Mouse (Mus musculus): Measurements from ENCODE around the gene Atp2b1. TPM values are rescaled to one million over a fixed set of nuclear protein-coding genes. Genes with fewer than 3 reads are reported as not detected.
A peak's percentile ranks its signal among the peaks of the same experiment; 100 is the strongest.

The Atp2b1 gene
- 10 to 100 TPM; 41.6 to 49.3 TPM for total RNA-seq (2021)
- 2.6 and 3.1 TPM in 2 replicates for polyA plus RNA-seq (2012; rRNA removed)
- long read RNA-seq, full-length matches to known transcripts: 3 of 17 reads
- long read RNA-seq, partial matches to known transcripts: 1 of 17 reads
- long read RNA-seq, other reads (novel, unspliced or antisense): 13 of 17 reads

GRCm38 (mm10) chr10:98913961-98914809 is at the start of gene Atp2b1:
Atp2b1 (plus strand) TSS chr10:98914406.
- DNase-seq: peak; percentile 98

- DNase-seq: no peak
Observed at GRCm38 (mm10) chr10:98864851-98865250, 49.4 kb upstream of the Atp2b1 start.

- peak; percentile 25 for DNase-seq
Observed at GRCm38 (mm10) chr10:98866836-98867370, 47.3 kb upstream of the Atp2b1 start.

- DNase-seq: no peak
Observed at GRCm38 (mm10) chr10:98868351-98868908, 45.8 kb upstream of the Atp2b1 start.

- DNase-seq: no peak
Observed at GRCm38 (mm10) chr10:98877855-98878254, 36.4 kb upstream of the Atp2b1 start.

GRCm38 (mm10) chr10:98878636-98879035 is 35.6 kb upstream of the Atp2b1 start:
- DNase-seq: no peak

- DNase-seq: peak; percentile 62
Observed at GRCm38 (mm10) chr10:98880057-98880456, 34.1 kb upstream of the Atp2b1 start.

- no peak for DNase-seq
Observed at GRCm38 (mm10) chr10:98880711-98881110, 33.5 kb upstream of the Atp2b1 start.

- DNase-seq: no peak
Observed at GRCm38 (mm10) chr10:98881492-98881891, 32.7 kb upstream of the Atp2b1 start.

- no peak for DNase-seq
Observed at GRCm38 (mm10) chr10:98882587-98882986, 31.6 kb upstream of the Atp2b1 start.

GRCm38 (mm10) chr10:98884445-98884844 is 29.8 kb upstream of the Atp2b1 start:
- no peak for DNase-seq

- no peak for DNase-seq
Observed at GRCm38 (mm10) chr10:98886770-98887271, 27.4 kb upstream of the Atp2b1 start.

GRCm38 (mm10) chr10:98891361-98891760 is 22.8 kb upstream of the Atp2b1 start:
- no peak for DNase-seq

GRCm38 (mm10) chr10:98897507-98897906 is 16.7 kb upstream of the Atp2b1 start:
- no peak for DNase-seq

- DNase-seq: no peak
Observed at GRCm38 (mm10) chr10:98897913-98898748, 16.1 kb upstream of the Atp2b1 start.

- no peak for DNase-seq
Observed at GRCm38 (mm10) chr10:98901533-98901932, 12.7 kb upstream of the Atp2b1 start.

- DNase-seq: no peak
Observed at GRCm38 (mm10) chr10:98905987-98906386, 8.2 kb upstream of the Atp2b1 start.

GRCm38 (mm10) chr10:98906941-98907549 is 7.2 kb upstream of the Atp2b1 start:
- no peak for DNase-seq

- no peak for DNase-seq
Observed at GRCm38 (mm10) chr10:98913610-98913960, 621 bp upstream of the Atp2b1 start.

- DNase-seq: peak; percentile 94
Observed at GRCm38 (mm10) chr10:98914810-98915241, 620 bp downstream of the Atp2b1 start.

- DNase-seq: no peak
Observed at GRCm38 (mm10) chr10:98915398-98915931, 1.3 kb downstream of the Atp2b1 start.

Measured in adrenal gland, adult 2 months (tissue).